Mouse (Mus musculus): ENCODE data around the gene Ern1. TPM values are rescaled to one million over a fixed set of nuclear protein-coding genes. Genes with fewer than 3 reads are reported as not detected.
A peak's percentile ranks its signal among the peaks of the same experiment; 100 is the strongest.

Ern1 gene
- polyA plus RNA-seq, 2 experiments: 2.9 to 4.6 TPM

DNA sequence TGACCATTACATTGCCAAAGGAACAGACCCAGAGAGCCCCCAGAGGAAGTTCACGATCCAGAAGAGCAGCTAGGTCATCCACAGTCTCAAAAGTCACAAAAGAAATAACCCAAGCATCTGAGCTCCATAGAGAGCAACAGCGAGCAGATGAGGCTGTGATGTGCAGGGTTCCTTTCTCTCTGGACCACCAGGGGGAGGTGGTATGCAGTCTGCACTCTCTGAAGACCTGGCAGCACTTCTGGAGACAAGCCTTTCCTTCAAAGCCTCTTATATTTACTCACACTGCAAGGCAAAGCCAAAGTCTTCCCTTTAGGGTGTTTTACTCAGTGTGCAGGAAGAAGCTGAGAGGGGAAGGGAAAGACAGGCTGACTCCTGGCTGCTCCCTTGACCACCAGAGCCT, 25.5 kb upstream of the Ern1 start:
- DNase-seq (ENCODE audit: low read depth in 3 of 3, low spot score in 3 of 3): no peak
- no peak for TF ChIP-seq EP300 (IDR thresholded peaks at IDR 0.05; ENCODE audit: low read depth)
- peak; percentile 69 for TF ChIP-seq CTCF (IDR thresholded peaks at IDR 0.05; ENCODE audit: low read depth)
- Histone ChIP-seq H3K4me3 (ENCODE audit: insufficient read depth in 1 of 2, low read depth in 2 of 2, low read length in 2 of 2) (no peak overlapping the region), H3K4me1 (replicated peaks; ENCODE audit: control insufficient read depth in 2 of 2, insufficient read depth in 2 of 2, low read length in 1 of 2) (peaks cover 10 to 18% of the 10 kb centered on the region in 2 experiments), H3K9me3 (ENCODE audit: control insufficient read depth, low read length) (no peaks in the 10 kb centered on the region), H3K9ac (replicated peaks) (no peak overlapping the region), H3K27me3 (ENCODE audit: control insufficient read depth, insufficient read depth, low read length) (no peaks in the 10 kb centered on the region), H3K4me2 (ENCODE audit: low read depth) (no peak overlapping the region), H3K36me3 (replicated peaks; ENCODE audit: control insufficient read depth, insufficient read depth, low read depth) (peaks cover 10% of the 10 kb centered on the region), H3K27ac (no peak overlapping the region)
- ATAC-seq (ENCODE audit: insufficient read depth): no peak
- WGBS (ENCODE audit: insufficient replicate concordance): 49% methylated on average over 2 of the region's 2 CpGs

DNA sequence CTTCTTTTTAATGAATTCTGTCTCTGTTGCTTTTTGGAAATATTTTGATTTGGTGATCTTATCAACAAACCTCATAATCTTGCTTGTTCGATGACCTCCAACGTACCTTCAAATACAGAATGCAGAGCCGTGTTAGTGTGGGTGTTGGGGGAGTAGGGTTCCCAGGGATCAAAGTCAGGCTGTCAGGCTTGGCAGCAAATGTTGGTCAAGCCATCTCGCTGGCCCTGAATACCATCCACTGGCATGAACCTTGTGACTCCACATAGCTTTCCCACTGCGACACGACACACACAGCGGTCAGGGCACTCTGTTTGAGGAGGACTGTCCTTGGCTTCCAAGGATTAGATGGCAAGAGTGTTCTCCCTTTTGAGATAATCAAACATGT, 24.3 kb upstream of the Ern1 start:
- peaks cover 10 to 18% of the 10 kb centered on the region in 2 experiments for H3K4me1 ChIP-seq (replicated peaks; ENCODE audit: control insufficient read depth in 2 of 2, insufficient read depth in 2 of 2, low read length in 1 of 2)
- no peak overlapping the region for H3K27ac ChIP-seq
- ATAC-seq (ENCODE audit: insufficient read depth): no peak
- H3K9ac ChIP-seq (replicated peaks): no peak overlapping the region
- H3K4me3 ChIP-seq (ENCODE audit: insufficient read depth in 1 of 2, low read depth in 2 of 2, low read length in 2 of 2): no peak overlapping the region
- no peaks in the 10 kb centered on the region for H3K27me3 ChIP-seq (ENCODE audit: control insufficient read depth, insufficient read depth, low read length)
- no peak overlapping the region for H3K4me2 ChIP-seq (ENCODE audit: low read depth)
- WGBS (ENCODE audit: insufficient replicate concordance): 87% methylated on average over 7 of the region's 7 CpGs
- TF ChIP-seq EP300 (IDR thresholded peaks at IDR 0.05; ENCODE audit: low read depth) (no peak), CTCF (IDR thresholded peaks at IDR 0.05; ENCODE audit: low read depth) (no peak)
- peaks cover 9% of the 10 kb centered on the region for H3K9me3 ChIP-seq (ENCODE audit: control insufficient read depth, low read length)
- DNase-seq (ENCODE audit: low read depth in 3 of 3, low spot score in 3 of 3): no peak
- peaks cover 10% of the 10 kb centered on the region for H3K36me3 ChIP-seq (replicated peaks; ENCODE audit: control insufficient read depth, insufficient read depth, low read depth)

DNA sequence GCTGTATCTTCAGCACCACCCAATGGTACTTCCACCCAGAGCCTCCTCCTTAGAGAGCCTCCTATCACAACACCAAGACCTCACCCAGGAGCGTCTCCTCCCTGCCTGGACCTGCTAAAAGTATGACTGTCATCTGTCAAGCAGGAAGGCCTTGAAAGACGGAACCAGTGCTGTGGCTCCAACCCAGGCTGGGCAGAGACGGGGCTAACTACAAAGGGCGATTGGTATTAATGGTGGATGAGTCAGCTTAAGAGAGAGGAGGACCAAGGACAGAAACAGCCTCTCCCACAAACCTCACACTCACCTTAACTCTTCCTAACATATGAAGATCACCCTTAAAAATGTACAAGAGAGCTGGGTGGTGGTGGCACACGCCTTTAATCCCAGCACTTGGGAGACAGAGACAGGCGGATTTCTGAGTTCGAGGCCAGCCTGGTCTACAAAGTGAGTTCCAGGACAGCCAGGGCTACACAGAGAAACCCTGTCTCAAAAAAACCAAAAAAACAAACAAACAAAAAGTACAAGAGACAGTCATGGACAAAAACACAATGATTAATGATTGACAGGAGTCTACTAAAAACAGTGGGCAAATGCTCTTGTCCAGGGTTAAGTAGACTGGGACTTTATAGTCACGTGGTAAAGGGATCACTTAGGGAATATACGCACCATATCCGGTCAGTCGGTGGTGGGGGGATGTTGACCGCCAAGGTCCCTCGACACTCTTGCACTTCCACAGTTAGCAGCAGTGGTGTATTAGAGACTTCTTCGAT, 23.8 kb upstream of the Ern1 start:
- Histone ChIP-seq H3K9ac (replicated peaks) (no peak overlapping the region), H3K36me3 (replicated peaks; ENCODE audit: control insufficient read depth, insufficient read depth, low read depth) (peaks cover 10% of the 10 kb centered on the region), H3K4me1 (replicated peaks; ENCODE audit: control insufficient read depth in 2 of 2, insufficient read depth in 2 of 2, low read length in 1 of 2) (peaks cover 10 to 18% of the 10 kb centered on the region in 2 experiments), H3K27me3 (ENCODE audit: control insufficient read depth, insufficient read depth, low read length) (no peaks in the 10 kb centered on the region), H3K9me3 (ENCODE audit: control insufficient read depth, low read length) (peaks cover 9% of the 10 kb centered on the region), H3K4me3 (ENCODE audit: insufficient read depth in 1 of 2, low read depth in 2 of 2, low read length in 2 of 2) (no peak overlapping the region), H3K4me2 (ENCODE audit: low read depth) (no peak overlapping the region), H3K27ac (no peak overlapping the region)
- no peak for ATAC-seq (ENCODE audit: insufficient read depth)
- TF ChIP-seq CTCF (IDR thresholded peaks at IDR 0.05; ENCODE audit: low read depth) (no peak), EP300 (IDR thresholded peaks at IDR 0.05; ENCODE audit: low read depth) (no peak)
- WGBS (ENCODE audit: insufficient replicate concordance): 79% methylated on average over 14 of the region's 14 CpGs
- DNase-seq (ENCODE audit: low read depth in 3 of 3, low spot score in 3 of 3): no peak

DNA sequence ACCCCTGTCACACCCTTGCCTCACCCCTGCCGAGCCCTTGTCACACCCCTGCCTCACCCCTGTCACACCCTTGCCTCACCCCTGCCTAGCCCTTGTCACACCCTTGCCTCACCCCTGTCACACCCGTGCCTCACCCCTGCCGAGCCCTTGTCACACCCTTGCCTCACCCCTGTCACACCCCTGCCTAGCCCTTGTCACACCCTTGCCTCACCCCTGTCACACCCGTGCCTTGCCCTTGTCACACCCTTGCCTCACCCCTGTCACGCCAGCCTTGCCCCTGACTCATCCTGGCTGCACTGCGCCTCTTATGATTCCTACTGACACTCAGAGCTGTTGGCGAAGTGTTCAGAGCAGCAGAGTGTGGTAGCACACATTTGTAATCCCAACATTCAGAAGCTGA, 20.0 kb upstream of the Ern1 start:
- TF ChIP-seq EP300 (IDR thresholded peaks at IDR 0.05; ENCODE audit: low read depth): no peak
- no peak for TF ChIP-seq CTCF (IDR thresholded peaks at IDR 0.05; ENCODE audit: low read depth)
- peak overlapping the region; percentile 50 for H3K27ac ChIP-seq
- no peak for DNase-seq (ENCODE audit: low read depth in 3 of 3, low spot score in 3 of 3)

DNA sequence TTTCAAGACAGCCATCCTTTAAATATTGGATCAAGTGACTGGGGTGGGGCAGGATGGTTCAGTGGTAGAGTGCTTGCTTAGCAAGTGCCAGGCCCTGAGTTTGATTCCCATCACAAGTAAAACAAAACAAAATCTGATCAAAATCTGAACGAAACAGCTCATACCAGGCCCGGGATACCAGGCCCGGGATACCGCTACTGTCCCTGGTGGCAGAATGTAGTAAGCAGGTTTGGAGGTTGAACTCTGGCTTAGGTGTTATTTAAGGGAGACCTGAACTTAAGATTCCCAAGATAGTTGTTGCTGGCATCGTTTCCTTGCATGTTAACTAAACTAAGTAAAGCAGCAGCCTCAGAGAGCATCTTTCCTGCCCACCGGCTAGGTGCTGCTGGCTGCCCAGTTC, 18.6 kb upstream of the Ern1 start:
- ATAC-seq (ENCODE audit: insufficient read depth) (no peak), DNase-seq (ENCODE audit: low read depth in 3 of 3, low spot score in 3 of 3) (no peak)
- Histone ChIP-seq H3K36me3 (replicated peaks; ENCODE audit: control insufficient read depth, insufficient read depth, low read depth) (peaks cover 10% of the 10 kb centered on the region), H3K4me3 (ENCODE audit: insufficient read depth in 1 of 2, low read depth in 2 of 2, low read length in 2 of 2) (no peak overlapping the region), H3K4me1 (replicated peaks; ENCODE audit: control insufficient read depth in 2 of 2, insufficient read depth in 2 of 2, low read length in 1 of 2) (no peaks in the 10 kb centered on the region; a peak in 1 of 4 replicates), H3K27ac (no peak overlapping the region), H3K9me3 (ENCODE audit: control insufficient read depth, low read length) (peaks cover 9% of the 10 kb centered on the region), H3K4me2 (ENCODE audit: low read depth) (no peak overlapping the region), H3K27me3 (ENCODE audit: control insufficient read depth, insufficient read depth, low read length) (no peaks in the 10 kb centered on the region), H3K9ac (replicated peaks) (no peak overlapping the region)
- 90% methylated on average over 6 of the region's 6 CpGs for WGBS (ENCODE audit: insufficient replicate concordance)
- TF ChIP-seq EP300 (IDR thresholded peaks at IDR 0.05; ENCODE audit: low read depth) (no peak), CTCF (IDR thresholded peaks at IDR 0.05; ENCODE audit: low read depth) (peak; percentile 16; the same call in 1 of the 2 replicates)

More for the DNA sequence above, 20.0 kb upstream of the Ern1 start:
- no peak for ATAC-seq (ENCODE audit: insufficient read depth)
- no peaks in the 10 kb centered on the region for H3K27me3 ChIP-seq (ENCODE audit: control insufficient read depth, insufficient read depth, low read length)
- 75% methylated on average over 7 of the region's 7 CpGs for WGBS (ENCODE audit: insufficient replicate concordance)
- no peaks in the 10 kb centered on the region; a peak in 1 of 4 replicates for H3K4me1 ChIP-seq (replicated peaks; ENCODE audit: control insufficient read depth in 2 of 2, insufficient read depth in 2 of 2, low read length in 1 of 2)
- peaks cover 9% of the 10 kb centered on the region for H3K9me3 ChIP-seq (ENCODE audit: control insufficient read depth, low read length)
- no peak overlapping the region for H3K9ac ChIP-seq (replicated peaks)
- no peak overlapping the region for H3K4me3 ChIP-seq (ENCODE audit: insufficient read depth in 1 of 2, low read depth in 2 of 2, low read length in 2 of 2)
- peaks cover 10% of the 10 kb centered on the region for H3K36me3 ChIP-seq (replicated peaks; ENCODE audit: control insufficient read depth, insufficient read depth, low read depth)
- H3K4me2 ChIP-seq (ENCODE audit: low read depth): no peak overlapping the region
